Mouse (Mus musculus): ENCODE results near the gene Pkdrej.
"Not testable (repeated sequence)": the region's sequence is repeated elsewhere in the genome, so short reads cannot be mapped to it uniquely, and the experiment has no call there.

The Pkdrej gene

DNA sequence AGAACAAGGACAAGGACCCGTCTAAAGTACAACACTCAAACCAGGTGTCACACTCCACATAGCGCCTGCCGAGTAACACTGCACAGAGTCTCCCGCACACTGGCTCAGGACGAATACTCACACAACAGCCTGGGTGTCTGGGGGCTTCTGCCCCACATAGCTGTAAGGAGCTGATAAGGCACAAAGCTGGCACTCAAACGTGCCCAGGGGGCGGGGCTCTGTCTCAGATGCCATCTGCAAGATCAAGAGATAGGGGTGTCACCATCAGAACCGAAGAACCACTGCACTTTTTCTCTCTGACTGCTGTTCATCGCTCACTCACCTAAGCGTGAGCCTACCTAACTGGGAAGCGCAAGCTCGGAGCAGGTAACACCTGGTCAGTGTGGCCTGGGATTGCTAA is 12.4 kb downstream of the Pkdrej start:
- DNase-seq, result no peak

DNA sequence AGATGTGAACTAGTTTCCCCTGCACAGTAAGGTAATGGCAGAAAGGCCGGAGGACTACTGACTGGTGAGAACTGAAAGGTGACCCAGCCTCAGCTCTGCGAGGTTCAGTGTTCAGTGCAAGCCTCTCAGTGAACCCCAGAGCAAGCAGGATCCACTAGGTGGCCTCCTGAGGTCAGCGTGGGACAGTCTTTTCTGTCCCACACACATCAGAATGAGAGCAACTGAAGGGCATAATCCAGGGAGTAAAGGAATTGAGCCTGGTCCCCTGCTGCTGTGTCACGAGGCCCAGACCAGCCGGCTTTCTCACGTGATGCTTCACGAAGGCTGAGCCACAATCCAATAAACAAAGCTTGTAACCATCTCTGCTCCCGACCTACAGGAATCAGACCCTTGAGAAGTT is 13.1 kb downstream of the Pkdrej start:
- DNase-seq, result no peak

DNA sequence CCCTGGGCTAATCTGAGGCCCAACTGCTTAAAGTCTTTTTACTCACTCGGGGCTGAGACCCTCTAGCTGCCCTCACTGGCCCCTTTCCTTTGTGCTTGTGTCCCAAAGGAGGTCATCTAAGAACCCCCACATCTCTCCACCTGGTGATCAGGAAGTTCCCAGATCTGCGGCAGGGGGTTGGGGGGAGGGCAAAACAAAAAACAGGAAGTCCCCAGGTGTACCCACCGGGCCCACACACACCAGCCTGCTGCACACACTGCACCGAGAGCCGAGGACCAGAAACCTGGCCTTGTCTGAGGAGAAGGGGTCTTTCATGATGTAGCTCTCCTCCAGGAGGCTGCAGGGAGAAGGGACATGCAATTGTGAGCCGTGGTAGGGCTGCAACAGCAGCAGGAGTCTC is 13.5 kb downstream of the Pkdrej start:
- no peak for DNase-seq

DNA sequence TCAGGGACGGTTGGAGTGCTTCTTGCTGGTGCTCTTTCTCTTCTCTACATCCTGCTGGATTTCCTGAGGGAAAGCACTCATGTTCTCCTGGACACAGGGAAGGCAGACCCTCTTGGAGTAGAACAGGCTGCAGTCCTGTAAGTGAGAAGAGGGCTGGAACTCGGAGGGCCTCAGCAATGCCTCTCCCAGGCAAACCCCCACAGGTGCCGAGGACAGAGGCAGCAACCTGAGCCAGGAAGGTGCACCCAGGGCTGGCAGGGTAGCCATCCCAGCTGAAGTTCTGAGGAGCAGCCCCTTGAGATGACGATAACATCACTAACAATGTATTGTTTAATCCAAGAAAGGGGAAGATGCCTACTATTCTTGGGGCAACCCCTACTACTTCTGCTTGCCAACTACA is 14.1 kb downstream of the Pkdrej start:
- no peak for DNase-seq

DNA sequence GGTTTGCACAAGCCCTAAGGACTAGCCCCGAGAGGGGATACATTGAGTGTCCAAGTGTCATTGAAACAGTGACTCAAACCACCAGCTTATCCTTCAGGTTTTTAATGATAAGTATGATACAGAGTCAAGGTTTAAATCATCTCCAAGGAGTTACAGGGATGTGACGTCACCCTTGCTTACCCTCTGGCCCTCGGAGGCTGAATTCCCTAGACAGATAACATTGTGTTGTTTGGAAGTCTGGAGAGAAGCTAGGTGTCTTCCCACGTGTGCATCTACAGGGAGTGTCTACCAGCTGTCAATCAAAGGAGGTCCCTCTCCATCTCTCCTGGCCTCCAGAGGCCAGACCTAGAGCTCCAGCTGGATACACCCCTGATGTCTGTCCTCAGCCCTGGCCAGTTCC is 14.6 kb downstream of the Pkdrej start:
- DNase-seq, result no peak

DNA sequence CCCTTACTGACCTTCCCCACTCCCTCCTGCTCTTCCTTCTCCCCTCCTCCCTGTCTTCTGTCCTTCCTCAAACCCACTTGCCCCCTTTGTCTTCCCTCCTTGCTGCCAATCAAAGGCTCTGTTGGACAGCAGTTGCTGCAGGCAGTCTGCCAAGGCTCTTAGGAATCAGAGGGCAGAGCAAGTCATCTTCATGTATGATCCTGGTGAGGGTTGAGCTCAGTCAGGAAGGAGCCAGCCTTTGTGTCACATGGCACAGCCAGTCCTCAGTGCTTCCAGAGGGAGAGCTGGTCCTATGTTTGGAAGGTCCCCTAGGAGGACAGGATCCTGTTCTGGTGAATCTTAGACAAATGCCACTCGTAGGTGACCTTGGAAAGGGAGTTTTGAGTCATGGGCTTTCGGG is 18.6 kb downstream of the Pkdrej start:
- DNase-seq, result no peak

DNA sequence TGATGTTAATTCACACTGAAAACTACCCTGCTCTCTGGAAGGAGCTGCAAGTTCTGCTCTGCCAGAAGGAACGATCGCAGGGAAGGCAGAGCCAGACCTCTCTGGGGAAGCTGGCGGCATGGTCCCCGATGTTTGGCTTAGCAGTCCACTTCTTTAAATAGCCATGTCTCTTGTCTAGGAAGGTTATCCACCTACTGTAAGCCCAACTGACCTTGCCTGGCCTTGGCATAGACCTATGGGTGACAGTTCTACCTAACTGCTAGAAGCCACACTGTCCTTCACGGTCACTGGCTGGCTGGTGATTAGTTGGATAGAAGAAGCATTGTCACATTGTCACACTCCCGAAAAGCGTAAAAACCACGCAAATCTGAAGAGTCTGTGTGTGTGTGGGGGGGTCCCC is 22.9 kb downstream of the Pkdrej start:
- no peak for DNase-seq

DNA sequence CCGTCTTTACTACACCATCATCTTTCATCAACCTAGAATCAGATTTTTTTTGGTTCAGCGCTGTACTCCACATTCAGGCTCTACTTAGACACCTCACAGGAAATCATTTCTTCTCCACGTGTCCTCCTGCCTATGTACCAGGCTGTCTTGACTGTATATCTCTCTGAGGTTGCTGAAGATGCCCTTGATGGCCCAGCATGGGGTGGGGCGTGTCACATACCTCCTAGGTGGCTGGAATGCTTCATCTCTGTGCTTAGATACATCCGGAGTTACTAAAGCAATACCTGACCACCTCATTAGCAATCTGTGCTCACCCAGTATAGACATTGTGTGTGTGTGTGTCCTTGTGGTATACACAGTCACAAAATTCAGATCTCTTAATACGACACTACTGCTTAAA is 26.0 kb downstream of the Pkdrej start:
- no peak for DNase-seq

DNA sequence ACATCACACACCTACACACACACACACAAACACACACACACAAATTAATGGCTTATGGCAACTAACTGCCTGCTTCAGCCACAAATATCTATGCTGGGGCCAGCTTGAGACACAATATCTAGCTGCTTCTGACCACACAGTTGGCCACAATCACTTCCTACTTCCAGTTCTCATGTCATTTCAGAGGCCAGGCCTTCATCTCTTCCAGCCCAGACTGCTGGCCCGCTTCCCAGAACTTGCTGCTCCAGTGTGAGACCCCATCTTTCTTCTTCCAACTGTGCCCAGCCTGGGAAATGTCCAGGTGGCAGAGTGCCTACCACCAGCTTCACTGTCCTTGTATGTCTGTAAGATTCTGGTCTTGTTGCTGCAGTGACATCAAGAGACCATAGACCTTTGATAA is 28.7 kb downstream of the Pkdrej start:
- peak; percentile 75 for DNase-seq

DNA sequence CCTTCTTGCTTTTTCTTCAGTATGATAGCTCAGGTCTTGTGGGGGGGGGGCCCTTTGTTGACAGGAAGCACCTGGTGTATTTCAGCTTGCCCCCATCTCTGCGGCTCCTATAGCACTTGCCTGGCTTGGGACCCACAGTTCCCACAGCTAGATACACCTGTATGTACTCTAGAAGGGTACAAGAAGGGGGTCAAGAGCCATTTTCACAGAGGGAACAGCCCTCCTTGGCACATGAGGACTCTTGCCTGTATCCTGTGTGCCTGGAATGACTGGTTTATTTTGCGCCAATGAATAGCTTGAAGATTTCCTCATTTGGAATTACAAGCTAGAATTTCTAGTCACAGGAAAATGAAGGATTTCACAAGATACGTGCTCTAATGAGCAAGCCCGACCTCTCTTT is 30.1 kb downstream of the Pkdrej start:
- DNase-seq, result no peak

DNA sequence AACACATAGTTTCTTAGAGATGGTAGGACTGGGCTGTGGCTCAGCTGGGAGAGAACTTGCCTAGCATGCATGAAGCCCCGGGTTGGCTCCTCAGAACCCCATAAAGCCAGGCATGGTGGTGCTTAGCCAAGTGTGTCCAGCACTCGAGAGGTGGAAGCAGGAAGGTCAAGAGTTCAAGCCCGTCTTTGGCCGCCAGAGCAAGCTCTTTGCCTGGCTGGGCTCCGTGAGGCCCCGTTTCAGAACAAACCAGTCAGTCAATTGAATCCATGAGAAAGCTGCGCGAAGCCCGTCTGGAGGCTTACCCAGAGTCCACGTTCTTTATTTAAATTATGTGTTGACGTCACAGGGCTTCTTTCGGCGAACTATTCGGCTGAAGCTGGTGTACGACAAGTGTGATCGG is 32.9 kb downstream of the Pkdrej start:
- DNase-seq, result no peak

DNA sequence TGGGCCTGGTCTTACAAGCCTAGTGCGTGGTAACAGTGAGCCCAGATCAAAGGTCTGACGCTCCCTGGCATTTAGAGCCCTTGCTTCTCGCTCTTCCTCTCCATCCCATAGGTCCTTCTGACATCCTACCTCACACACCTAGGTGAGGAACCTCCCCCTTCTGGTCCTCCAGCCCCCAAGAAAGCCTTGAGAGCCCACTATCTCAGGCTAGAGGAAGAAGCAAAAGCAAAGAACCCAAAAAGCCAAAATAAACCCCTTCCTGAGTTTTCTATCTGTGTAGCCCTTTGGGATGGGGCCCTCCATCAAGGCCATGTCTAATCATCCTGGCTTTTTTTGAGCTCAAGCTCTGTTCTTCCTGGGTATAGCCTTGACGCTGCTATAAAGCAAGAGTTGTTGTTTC is 33.5 kb downstream of the Pkdrej start:
- no peak for DNase-seq

DNA sequence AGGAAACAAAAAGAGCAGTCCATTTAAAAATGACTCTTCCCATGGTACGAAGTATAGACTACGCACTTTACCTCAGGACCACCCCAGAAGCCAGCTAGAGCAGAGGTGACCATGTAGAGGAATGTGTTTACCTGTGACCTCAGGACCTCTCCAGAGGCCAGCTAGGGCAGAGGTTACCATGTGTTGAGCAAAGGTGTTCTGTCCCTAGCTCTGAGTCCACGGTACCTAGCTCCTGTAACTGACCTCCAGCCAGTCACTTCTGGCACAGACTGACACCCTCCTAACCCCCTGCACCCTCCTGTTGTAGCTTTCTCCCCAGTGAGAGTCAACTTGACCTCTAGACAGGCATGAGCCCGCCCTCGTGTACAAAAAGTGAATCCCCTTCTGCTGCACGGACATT is 34.1 kb downstream of the Pkdrej start:
- DNase-seq, result no peak

DNA sequence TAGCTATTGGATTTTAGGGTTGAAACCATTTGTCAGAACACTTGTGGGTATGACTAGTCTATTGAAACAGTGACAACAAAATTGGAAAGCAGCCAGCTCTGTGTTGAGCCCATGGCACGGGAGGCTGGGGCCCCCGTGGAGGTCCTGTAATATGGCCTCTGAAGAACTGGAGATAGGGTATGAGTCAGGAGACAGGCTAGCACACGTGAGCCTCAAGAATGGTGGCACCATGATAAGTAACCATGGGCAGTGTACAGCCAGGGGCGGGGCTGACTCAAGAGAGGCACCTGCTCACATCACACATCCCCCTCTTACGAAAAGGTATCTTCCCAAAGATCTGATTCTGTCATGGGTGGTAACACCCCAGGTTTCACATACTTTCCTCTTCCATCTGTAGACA is 34.8 kb downstream of the Pkdrej start:
- DNase-seq, result no peak

DNA sequence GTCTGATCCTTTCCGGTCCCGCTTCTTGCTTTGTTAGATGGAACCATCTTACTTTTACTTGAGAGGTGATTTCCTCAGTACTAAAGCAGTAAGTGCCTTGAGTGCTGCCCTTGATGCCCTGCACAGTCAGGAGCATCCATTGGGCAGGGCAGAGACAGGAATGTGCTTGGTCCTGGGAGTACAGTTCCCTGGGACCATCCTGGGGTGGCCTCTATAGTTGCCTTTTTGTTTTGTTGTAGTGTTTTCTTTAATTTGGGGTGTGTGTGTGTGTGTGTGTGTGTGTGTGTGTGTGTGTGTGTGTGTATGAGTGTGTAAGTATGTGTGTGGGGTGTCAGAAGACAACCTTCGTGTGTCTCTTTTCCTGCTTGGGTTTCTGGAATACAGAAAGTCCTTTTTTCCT is 37.2 kb downstream of the Pkdrej start:
- DNase-seq, result no peak

DNA sequence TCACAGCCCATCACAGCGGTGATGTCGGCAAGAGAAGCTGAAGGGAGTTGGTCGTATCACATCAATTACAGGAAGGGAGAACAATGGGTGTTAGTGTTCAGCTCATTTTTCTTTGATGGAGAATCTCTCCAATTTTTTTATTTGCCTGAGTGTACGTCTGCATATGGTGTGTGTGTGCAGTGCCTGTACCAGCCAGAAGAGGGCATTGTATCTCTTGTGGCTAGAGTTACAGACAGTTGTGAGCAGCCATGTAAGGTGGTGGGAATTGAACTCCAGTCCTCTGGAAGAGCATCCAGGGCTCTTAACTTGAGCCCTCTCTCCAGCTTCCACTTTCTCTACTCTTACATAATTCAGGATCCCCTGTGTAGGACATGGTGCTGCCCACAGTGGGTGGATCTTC is 38.4 kb downstream of the Pkdrej start:
- no peak for DNase-seq

DNA sequence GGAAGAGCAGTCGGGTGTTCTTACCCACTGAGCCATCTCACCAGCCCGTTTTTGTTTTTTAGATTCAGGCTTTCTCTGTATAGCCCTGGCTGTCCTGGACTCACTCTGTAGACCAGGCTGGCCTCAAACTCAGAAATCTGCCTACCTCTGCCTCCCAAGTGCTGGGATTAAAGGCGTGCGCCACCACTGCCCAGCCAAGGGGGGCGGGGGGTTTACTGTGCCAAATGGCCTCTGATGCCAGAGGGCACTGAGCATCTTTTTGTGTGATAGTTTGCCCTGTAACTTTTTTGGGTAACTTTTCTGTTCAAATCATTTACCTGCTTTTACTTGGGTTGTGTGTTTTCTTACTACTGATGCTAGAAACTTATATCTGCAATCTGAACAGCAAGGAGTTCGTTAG is 42.6 kb downstream of the Pkdrej start:
- DNase-seq, result not testable (repeated sequence)

DNA sequence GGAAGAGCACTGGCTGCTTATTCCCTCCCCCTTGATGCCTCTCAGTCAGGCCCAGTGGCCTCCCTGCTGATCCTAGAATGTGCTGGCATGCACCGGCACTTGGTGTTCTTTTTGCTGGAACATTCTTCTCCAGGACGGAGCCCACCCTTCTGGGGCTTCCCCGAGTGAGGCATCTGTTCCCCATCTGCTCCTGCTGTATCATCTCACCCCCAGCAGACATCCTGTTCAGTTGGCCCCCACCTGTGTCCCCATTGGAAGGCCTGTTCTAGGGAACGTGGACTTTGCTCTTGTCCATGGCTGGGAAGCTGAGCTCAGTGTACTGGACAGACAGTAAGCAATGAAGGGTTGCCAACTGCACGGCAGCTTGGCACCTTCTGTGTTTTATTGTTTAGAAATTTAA is 44.8 kb downstream of the Pkdrej start:
- no peak for DNase-seq

DNA sequence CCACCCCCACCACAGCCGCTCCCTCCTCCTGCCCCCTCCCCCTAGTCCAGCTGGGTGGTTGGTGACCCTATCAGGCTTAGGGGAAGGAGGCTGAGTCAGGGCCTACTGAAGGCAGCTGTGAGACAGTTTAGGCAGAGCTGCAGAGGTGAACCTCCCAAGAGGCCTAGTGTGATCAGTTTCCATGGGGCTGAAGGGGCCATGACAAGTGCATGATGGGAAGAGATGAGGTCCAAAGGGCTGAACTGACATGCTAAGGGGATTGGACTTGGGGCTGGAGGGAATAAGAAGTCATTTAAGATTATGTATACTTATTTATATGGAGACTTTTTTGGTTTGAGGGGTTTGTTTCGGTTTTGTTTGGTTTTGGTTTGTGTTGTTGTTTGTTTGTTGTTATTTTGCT is 45.3 kb downstream of the Pkdrej start:
- DNase-seq, result no peak

DNA sequence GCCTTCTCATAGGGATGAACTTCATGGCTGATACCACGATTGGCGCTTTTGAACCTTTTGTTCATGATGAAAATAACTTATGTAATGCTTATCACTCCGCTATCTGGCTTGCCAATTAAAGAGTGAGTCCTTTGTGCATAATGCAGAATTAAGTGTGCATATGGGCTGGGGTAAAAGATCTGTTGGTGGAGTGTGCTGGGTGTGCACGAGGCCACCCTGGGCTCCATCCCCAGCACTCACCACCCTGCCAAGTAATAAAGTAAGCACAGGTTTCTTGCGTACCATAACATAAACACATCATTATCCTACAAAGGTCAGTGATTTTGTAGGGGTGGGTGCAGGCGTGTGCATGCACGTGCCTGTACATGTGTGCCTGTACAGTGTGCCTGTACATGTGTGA is 46.5 kb downstream of the Pkdrej start:
- DNase-seq, result no peak

DNA sequence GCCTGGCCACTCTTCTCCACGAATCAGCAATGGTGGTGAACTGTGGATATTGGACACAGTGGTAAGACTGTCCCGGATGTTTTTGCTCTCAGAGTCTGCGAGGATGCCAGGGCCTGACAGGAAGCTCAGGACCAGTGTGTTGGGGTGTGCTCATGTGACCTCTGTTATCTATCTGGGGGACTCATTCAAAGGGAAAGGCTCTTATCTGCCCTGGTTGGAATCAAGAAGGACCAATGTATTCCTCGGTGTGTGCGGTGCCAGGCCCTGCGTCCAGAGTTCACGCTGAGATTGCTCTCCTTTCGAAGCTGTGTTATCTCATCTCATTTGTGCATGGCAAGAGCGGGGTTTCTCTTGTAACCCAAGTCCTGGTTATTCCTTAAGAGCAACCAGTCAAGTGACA is 47.1 kb downstream of the Pkdrej start:
- no peak for DNase-seq

DNA sequence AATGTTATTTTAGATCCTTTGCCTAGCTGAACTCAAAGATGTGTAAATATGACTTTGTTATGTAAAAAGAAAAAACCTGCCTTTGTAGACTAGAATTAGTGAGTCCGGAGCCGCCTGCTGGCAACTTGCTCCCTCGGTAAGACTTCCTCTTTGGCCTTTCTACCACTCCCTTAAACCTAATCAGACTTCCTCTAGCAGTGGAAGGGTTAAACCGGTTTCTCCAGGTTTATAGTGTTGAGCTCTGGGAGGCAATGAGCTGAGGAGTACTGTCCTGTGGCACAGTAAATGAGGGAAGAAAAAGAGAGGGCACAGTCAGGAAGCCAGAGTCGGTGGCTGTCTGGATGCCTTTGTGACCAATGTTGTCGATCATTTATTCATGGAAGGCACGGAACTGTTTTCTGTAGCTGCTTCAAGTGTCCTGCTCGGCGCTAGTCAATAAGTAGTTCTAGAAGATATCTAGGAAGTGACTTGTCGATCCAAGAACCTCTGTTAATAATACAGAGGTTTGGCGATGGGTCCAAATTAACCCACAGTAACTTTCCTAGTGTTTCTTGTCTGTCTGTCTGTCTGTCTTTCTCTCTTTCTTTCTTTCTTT is 49.3 kb downstream of the Pkdrej start:
- DNase-seq, result no peak

DNA sequence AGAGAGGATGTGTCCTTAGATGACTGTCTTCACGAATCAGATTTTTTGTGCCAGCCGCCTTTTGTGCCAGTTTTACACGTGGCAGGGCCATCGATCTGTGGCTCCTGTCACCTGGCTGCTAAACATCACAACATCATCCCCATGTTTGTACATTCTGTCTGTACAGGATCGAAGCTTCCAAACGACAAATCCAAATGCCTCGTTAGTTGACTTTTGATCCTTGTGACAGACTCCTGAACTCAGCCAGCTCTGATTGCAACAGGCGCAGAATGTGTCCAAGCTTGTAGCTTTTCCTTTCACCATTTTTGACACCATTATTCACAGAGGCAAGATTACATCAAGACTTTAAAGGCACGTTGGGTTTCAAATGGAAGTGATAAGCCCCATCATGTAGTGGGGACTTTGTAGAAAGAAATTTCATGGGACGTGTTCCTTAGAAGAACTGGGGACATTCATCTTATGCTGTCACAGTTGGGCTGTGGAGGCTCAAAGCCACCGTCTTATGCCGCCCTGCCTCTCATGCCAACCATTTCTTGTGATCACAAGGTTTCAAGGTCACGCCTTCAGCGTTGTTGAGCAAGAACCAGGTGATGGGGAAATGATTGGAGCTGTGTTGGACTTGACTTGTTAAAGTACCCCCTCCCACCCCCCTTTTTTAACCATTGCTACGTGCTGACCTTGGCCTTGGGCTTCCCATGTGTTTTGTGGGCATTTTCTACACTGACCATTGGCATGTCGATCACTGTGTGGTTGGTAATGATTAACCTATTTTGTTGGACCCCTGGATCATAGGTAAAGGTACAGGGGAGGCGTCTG is 50.0 kb downstream of the Pkdrej start:
- no peak for DNase-seq

DNA sequence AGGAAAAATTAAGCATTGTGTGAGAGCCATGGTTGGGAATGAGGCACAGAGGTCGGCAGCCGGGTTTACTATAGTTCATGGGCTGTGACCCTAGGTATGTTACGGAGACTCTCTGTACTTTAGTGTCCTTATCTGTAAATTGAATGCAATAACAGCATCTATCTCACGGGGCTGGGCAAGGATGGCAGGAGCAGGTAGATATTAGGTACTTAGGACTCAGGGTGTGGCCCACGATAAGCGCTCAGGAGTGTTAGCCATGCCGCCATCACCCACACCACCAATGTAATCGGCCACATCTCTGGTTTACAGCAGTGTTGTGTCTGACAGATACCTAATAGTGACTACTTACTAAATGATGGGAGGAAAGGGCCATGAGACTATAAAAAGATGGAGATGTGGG is 52.5 kb downstream of the Pkdrej start:
- no peak for DNase-seq

DNA sequence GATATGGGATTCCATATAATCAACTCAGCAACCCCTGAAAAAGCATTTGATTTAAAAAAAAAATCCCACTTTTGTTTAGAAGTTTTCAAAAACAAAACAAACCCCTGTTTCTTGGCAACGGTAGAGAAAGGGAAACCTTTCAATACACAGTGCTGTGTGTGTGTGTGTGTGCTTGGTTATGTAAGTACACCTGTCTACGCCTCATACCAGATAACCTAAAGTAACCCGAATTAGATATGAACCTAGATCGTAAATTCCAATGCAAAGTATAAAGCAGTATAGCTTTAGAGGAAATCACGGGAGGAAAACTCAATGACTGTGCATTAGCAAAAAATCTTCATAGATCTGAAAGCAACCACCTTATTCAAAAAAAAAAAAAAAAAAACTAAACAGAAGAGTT is 54.9 kb downstream of the Pkdrej start:
- no peak for DNase-seq
